Mouse (Mus musculus): ENCODE measurements around the gene Selenow. TPM values are rescaled to one million over a fixed set of nuclear protein-coding genes. Genes with fewer than 3 reads are reported as not detected.

Selenow gene
- polyA plus RNA-seq, 2 experiments from 2014 or later, result 824 to 866 TPM

GRCm38 (mm10) chr7:15901366-15902048 lies 20.7 kb downstream of the Selenow start:
- no peak for ATAC-seq

- no peak for ATAC-seq
These were observed 28.0 kb downstream of the Selenow start for GRCm38 (mm10) chr7:15894251-15894650.

- ATAC-seq, result no peak
These were observed 38.1 kb downstream of the Selenow start for GRCm38 (mm10) chr7:15884127-15884526.

GRCm38 (mm10) chr7:15882317-15882716 lies 39.9 kb downstream of the Selenow start, which contains the start of gene Crxos:
Gene Crxos (plus strand): TSS chr7:15882617.
- no peak for ATAC-seq

GRCm38 (mm10) chr7:15881831-15882230 lies 40.4 kb downstream of the Selenow start:
- ATAC-seq, result no peak

- no peak for ATAC-seq
These were observed 40.8 kb downstream of the Selenow start for GRCm38 (mm10) chr7:15881388-15881787.

GRCm38 (mm10) chr7:15879756-15880155 lies 42.4 kb downstream of the Selenow start, which contains the start of gene Crx:
Gene Crx (minus strand): TSS chr7:15879968.
- no peak for ATAC-seq

Other genes starting within 250 kb of the Selenow start
- not detected for gene Obox5, start 172.3 kb downstream of the Selenow start, polyA plus RNA-seq (2017; shearing (Covaris generic))
- gene Obox6, start 82.7 kb downstream of the Selenow start, polyA plus RNA-seq (2017; shearing (Covaris generic)), result not detected
- gene Crx, start 42.4 kb downstream of the Selenow start, polyA plus RNA-seq (2017; shearing (Covaris generic)), result not detected
- not detected for gene Crxos, start 39.8 kb downstream of the Selenow start, polyA plus RNA-seq (2017; shearing (Covaris generic))
- 100 to 1,000 TPM; 334 to 398 TPM for gene Nop53, start 23.7 kb upstream of the Selenow start, polyA plus RNA-seq (2017; shearing (Covaris generic))
- gene Ehd2, start 45.2 kb upstream of the Selenow start, polyA plus RNA-seq (2017; shearing (Covaris generic)), result under 1 TPM; 0.07 to 0.11 TPM
- 1 to 10 TPM; 3.7 TPM for gene Bicra, start 125.5 kb upstream of the Selenow start, polyA plus RNA-seq (2017; shearing (Covaris generic))
- gene Zfp541, start 139.4 kb upstream of the Selenow start, polyA plus RNA-seq (2017; shearing (Covaris generic)), result under 1 TPM in 1 of 2 experiments, not detected in 1; 0.11 TPM
- gene Napa, start 176.1 kb upstream of the Selenow start, polyA plus RNA-seq (2017; shearing (Covaris generic)), result 100 to 1,000 TPM; 162 to 259 TPM
- 10 to 100 TPM; 18.6 to 21.8 TPM for gene Kptn, start 197.5 kb upstream of the Selenow start, polyA plus RNA-seq (2017; shearing (Covaris generic))
- gene Slc8a2, start 207.4 kb upstream of the Selenow start, polyA plus RNA-seq (2017; shearing (Covaris generic)), result not detected

All from activated CD4-positive, CD25-positive, alpha-beta regulatory T cell, adult 4 months (primary cell).